Mouse (Mus musculus) hindbrain, embryonic 11.5 days (tissue): ENCODE results near the gene Gm4779. TPM values are rescaled to one million over a fixed set of nuclear protein-coding genes. Genes with fewer than 3 reads are reported as not detected.
"Not testable (repeated sequence)": the region's sequence is repeated elsewhere in the genome, so short reads cannot be mapped to it uniquely, and the experiment has no call there.

Experiments
- ATAC-seq: fragments of 200-750 bp; cut with Nextera tagmentation; 2 replicates; pipeline ENCODE4 v1.8.0; 2017; ENCODE audit warnings: mild to moderate bottlenecking, moderate TSS enrichment, moderate library complexity; ENCODE audit not compliant: low FRiP score
- DNase-seq: peaks from one replicate; pipeline ENCODE4 v3.0.0-alpha.2; 2015; ENCODE audit warnings: low spot score
- H3K27ac ChIP-seq: fragments of 300-500 bp; sonication (generic); 2 replicates; pipeline ENCODE4 v1.5.1; 2014; ENCODE audit warnings: mild to moderate bottlenecking, low read depth, low read length
- H3K27me3 ChIP-seq: fragments of 300-500 bp; sonication (generic); 2 replicates; pipeline ENCODE4 v1.6.1; 2014; ENCODE audit warnings: mild to moderate bottlenecking, low read length, moderate library complexity, mixed read lengths; ENCODE audit not compliant: control insufficient read depth, insufficient read depth
- H3K36me3 ChIP-seq: fragments of 300-500 bp; sonication (generic); 2 replicates; pipeline ENCODE4 v1.6.1; 2014; ENCODE audit warnings: mild to moderate bottlenecking, low read length, moderate library complexity, mixed read lengths; ENCODE audit not compliant: control insufficient read depth, insufficient read depth
- H3K4me1 ChIP-seq: fragments of 300-500 bp; sonication (generic); replicated peaks from 2 replicates; pipeline ENCODE4 v1.6.1; 2014; ENCODE audit warnings: low read length, mixed read lengths; ENCODE audit not compliant: control insufficient read depth, insufficient read depth
- H3K4me2 ChIP-seq: fragments of 300-500 bp; sonication (generic); replicated peaks from 2 replicates; pipeline ENCODE4 v1.6.1; 2014; ENCODE audit warnings: mild to moderate bottlenecking, low read depth, low read length
- H3K4me3 ChIP-seq: fragments of 300-500 bp; sonication (generic); 2 replicates; pipeline ENCODE4 v1.5.1; 2014; ENCODE audit warnings: low read depth, low read length
- H3K9ac ChIP-seq: fragments of 300-500 bp; sonication (generic); 2 replicates; pipeline ENCODE4 v1.6.1; 2014; ENCODE audit warnings: low read depth, low read length
- H3K9me3 ChIP-seq: fragments of 300-500 bp; sonication (generic); 2 replicates; pipeline ENCODE4 v1.6.1; 2016; ENCODE audit warnings: low read length; ENCODE audit not compliant: control insufficient read depth
- WGBS: fragments of 180-500 bp; shearing (Covaris S2); extraction: QIAGEN DNeasy Blood & Tissue Kit; methylation state at CpG from one replicate; pipeline ENCODE4 v1.1.7; 2014; 5-methylcytosine and 5-hydroxymethylcytosine counted together
- polyA plus RNA-seq: library from polyadenylated mRNA; unstranded; fragments of >200 nt; fragmentation: Nextera tagmentation; extraction: Ambion mirVana; gene quantifications from 2 replicates; pipeline ENCODE4 v1.2.1, GENCODE M21; 2014

The Gm4779 gene
- not detected in 2 replicates for polyA plus RNA-seq

DNA sequence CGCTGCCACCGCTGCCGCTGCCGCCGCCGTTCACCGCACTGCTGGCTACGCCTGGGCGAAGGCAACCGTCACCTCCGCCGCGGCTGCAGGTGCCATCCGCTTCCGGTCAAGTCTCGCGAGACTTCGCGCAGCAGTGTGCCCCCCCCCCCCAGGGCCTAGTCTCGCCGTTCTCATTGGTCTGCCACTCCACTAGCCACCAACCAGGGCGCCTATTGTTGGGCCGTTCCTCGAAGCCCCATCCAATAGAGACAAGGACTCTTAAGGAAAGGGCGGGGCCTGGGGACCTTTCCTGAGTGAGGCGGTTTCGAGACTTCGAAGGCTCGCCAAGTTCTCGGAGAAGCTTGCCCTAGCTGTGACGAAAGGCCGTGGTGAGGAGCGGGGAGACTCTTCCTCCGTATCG lies at the start of gene Gm4779, which contains the start of gene 8030474K03Rik:
Gm4779 (minus strand) TSS at position 82 of the 400 bp plus-strand sequence.
8030474K03Rik (plus strand) TSS at position 315 of the 400 bp plus-strand sequence.
- no peak within 1 kb of the TSS for H3K27ac ChIP-seq
- no peaks in the 10 kb centered on the region for H3K4me1 ChIP-seq
- no peaks in the 10 kb centered on the region for H3K9me3 ChIP-seq
- H3K9ac ChIP-seq, result no peak within 1 kb of the TSS
- no peaks in the 10 kb centered on the region for H3K27me3 ChIP-seq
- H3K4me3 ChIP-seq, result no peak within 1 kb of the TSS
- DNase-seq, result no peak
- WGBS, result 93% methylated on average over 35 of the region's 35 CpGs
- H3K4me2 ChIP-seq, result no peak within 1 kb of the TSS
- ATAC-seq, result no peak
- no peaks in the 10 kb centered on the region for H3K36me3 ChIP-seq

DNA sequence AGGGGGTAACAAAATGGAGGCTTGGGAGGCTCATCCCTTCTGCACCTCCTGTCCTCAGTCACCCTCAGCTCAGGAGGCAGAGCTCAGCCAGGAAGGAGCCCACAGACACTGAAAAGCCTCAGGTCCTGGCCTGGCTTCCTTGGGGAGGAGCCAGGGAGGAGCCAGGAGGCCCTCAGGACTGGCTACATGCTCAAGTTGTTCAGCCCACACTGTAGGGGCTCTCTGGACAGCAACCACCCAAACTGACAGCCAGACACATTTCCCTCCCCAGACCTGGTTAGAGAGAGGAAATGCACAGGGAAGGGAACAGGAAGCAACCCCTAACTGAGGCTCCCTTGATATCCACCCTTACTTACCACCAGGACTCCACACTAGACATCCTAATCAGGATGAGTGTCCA lies 25.8 kb upstream of the Gm4779 start:
- H3K27ac ChIP-seq, H3K36me3 ChIP-seq, H3K4me2 ChIP-seq, H3K9me3 ChIP-seq, H3K9ac ChIP-seq, H3K27me3 ChIP-seq, DNase-seq, ATAC-seq, H3K4me3 ChIP-seq, H3K4me1 ChIP-seq: not testable (repeated sequence)

DNA sequence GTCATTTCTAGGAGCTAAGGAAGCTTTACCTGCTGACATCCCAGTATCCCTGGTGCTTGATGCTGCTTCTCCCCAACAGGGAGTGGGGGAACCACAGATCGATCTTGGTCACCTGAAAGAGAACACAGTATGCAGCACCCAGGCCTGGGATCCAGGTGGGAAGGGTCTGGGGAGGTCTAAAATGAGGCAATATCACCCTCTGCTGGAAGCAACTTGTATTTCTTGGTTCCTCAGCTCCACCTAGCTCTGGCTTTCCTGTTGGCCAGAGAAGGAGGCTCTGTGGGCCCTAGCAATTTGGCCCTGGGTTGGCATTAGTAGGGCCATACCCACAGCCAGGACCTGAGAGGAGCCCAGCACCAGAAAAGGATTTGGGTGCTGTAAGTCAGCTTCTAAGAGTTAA lies 24.9 kb upstream of the Gm4779 start:
- ATAC-seq (no peak), DNase-seq (peak; percentile 10)
- Histone ChIP-seq H3K27me3 (no peaks in the 10 kb centered on the region; the same call in 1 of the 2 replicates), H3K4me2 (no peak overlapping the region), H3K27ac (no peak overlapping the region), H3K9me3 (no peaks in the 10 kb centered on the region), H3K36me3 (no peaks in the 10 kb centered on the region), H3K4me3 (no peak overlapping the region), H3K4me1 (no peaks in the 10 kb centered on the region), H3K9ac (no peak overlapping the region)
- 56% methylated on average over 1 of the region's 1 CpGs for WGBS

DNA sequence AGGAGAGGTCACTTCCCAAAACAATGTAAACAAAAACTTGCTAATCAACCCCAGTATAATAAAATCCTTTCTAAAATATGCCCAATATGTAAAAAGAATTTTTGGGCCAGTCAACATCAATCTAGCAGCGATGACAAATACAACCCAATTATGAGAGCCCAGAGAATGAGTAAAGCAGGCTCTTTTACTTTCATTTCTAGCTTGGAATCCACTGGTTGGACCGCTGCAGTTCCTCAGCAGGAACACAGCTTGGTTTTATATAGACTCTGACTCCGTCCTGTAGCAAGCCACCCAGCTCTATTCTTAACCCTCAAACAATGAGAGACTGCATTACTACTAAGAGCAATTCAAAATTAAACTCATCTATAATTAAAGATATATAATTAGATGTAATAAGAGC lies 17.5 kb upstream of the Gm4779 start:
- ATAC-seq (no peak), DNase-seq (no peak)
- H3K9me3 ChIP-seq, result no peaks in the 10 kb centered on the region
- 72% methylated on average over 3 of the region's 3 CpGs for WGBS
- H3K4me3 ChIP-seq, result no peak overlapping the region
- no peaks in the 10 kb centered on the region for H3K36me3 ChIP-seq
- H3K4me2 ChIP-seq, result no peak overlapping the region
- H3K27ac ChIP-seq, result no peak overlapping the region
- no peaks in the 10 kb centered on the region for H3K4me1 ChIP-seq
- no peaks in the 10 kb centered on the region; the same call in 1 of the 2 replicates for H3K27me3 ChIP-seq
- no peak overlapping the region for H3K9ac ChIP-seq

DNA sequence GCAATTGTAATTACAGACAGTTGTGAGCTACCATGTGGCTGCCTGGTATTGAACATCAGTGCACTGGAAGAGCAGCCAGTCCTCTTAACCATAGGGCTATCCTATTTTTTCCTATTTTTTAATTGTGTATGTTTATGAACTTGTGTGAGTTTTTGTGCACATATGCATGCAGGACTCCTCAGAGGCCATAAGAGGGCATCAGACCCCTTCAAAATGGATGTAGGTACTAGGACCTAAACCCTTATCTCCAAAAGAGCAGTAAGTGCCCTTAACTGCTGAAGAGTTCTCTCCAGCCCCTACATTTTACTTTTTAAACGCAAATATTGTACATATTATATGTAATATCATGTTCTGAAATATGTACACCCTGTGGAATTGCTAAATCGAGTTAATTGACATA lies 11.3 kb upstream of the Gm4779 start:
- Histone ChIP-seq H3K4me1 (no peaks in the 10 kb centered on the region), H3K4me3 (no peak overlapping the region), H3K27me3 (no peaks in the 10 kb centered on the region), H3K4me2 (no peak overlapping the region), H3K9me3 (no peaks in the 10 kb centered on the region), H3K9ac (no peak overlapping the region), H3K36me3 (no peaks in the 10 kb centered on the region), H3K27ac (no peak overlapping the region)
- DNase-seq (peak; percentile 27), ATAC-seq (no peak)
- WGBS, result 29% methylated on average over 2 of the region's 2 CpGs

- DNase-seq (peak; percentile 64), ATAC-seq (no peak)
- no peaks in the 10 kb centered on the region for H3K4me1 ChIP-seq
- no peaks in the 10 kb centered on the region for H3K9me3 ChIP-seq
- no peaks in the 10 kb centered on the region for H3K36me3 ChIP-seq
- no peak overlapping the region for H3K4me3 ChIP-seq
- H3K4me2 ChIP-seq, result no peak overlapping the region
- 0 out of 2 replicates have a peak, but pooled peaks cover 2% of the 10 kb centered on the region for H3K27me3 ChIP-seq
- no peak overlapping the region for H3K27ac ChIP-seq
- 44% methylated on average over 4 of the region's 4 CpGs for WGBS
- H3K9ac ChIP-seq, result no peak overlapping the region
These were observed 2.7 kb downstream of the Gm4779 start for GRCm38 (mm10) chrX:101791551-101791950.

DNA sequence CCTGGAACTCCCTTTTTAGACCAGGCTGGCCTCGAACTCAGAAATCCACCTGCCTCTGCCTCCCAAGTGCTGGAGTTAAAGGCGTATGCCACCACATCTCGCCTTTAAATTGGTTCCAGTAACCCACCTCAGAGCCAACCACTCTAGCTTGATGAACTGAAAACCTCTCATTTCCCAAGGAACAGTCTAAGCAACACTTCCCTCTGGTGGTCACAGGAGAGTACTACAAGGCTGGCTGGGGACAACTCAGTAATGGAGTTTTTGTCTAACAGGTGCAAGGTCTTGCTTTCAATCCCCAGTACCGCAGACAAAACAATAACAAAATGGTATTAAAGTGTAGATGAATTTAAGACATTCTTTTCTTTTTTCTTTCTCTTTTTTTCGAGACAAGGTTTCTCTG lies 22.2 kb downstream of the Gm4779 start:
- ATAC-seq, result no peak
- H3K4me2 ChIP-seq, result no peak overlapping the region
- H3K27ac ChIP-seq, result no peak overlapping the region
- DNase-seq, result peak; percentile 72
- no peak overlapping the region for H3K9ac ChIP-seq
- H3K9me3 ChIP-seq, result no peaks in the 10 kb centered on the region
- no peak overlapping the region for H3K4me3 ChIP-seq
- 37% methylated on average over 5 of the region's 5 CpGs for WGBS
- H3K4me1 ChIP-seq, result no peaks in the 10 kb centered on the region
- H3K36me3 ChIP-seq, result no peaks in the 10 kb centered on the region
- no peaks in the 10 kb centered on the region for H3K27me3 ChIP-seq

DNA sequence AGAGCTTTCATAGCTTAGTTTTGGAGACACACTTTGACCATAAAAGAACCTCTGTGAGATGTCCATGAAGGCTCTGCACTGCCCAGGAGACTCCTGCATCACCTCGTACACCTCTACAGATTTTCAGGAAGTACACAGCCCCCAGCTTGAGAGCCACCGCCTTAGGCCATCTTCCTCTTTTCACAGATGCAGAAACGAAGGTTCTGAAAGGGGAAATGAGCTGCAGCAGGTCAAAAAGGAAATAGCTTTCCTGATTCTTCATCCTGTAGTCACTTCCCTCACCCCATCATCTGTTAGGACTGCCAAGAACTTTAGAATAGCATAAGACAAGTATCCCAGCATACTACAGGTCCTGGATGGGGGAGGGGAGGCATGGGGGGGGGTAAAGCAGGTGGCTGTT lies 23.9 kb downstream of the Gm4779 start:
- Histone ChIP-seq H3K36me3 (no peaks in the 10 kb centered on the region), H3K9me3 (no peaks in the 10 kb centered on the region)
- no peak for ATAC-seq

DNA sequence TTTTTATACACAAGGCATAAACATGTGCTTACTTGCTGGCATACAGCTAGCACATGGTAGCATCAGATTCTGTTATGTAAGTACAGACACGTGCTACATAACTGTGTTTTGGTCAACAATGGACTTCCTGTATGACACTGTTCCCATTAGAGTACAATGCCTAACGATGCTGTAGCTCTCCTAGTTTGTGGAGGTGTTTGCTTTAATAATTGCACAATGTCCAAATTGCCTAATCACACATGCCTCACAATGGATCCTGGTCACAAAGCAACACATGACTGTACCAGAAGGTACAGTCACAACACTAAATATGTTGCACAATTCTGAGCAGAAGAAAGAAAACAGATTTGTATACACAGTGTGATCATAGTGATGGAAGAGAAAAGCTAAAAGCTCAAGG lies 24.7 kb downstream of the Gm4779 start:
- Histone ChIP-seq H3K9me3 (no peaks in the 10 kb centered on the region), H3K4me2 (no peak overlapping the region), H3K36me3 (no peaks in the 10 kb centered on the region), H3K4me1 (no peaks in the 10 kb centered on the region), H3K27me3 (no peaks in the 10 kb centered on the region), H3K4me3 (no peak overlapping the region), H3K9ac (no peak overlapping the region), H3K27ac (no peak overlapping the region)
- ATAC-seq (no peak), DNase-seq (no peak)
- 71% methylated on average over 2 of the region's 2 CpGs for WGBS

More for the DNA sequence above, 23.9 kb downstream of the Gm4779 start:
- H3K27ac ChIP-seq, result no peak overlapping the region
- H3K4me3 ChIP-seq, result no peak overlapping the region
- no peak overlapping the region for H3K4me2 ChIP-seq
- no peaks in the 10 kb centered on the region for H3K4me1 ChIP-seq
- DNase-seq, result no peak
- WGBS, result 66% methylated on average over 3 of the region's 3 CpGs
- H3K9ac ChIP-seq, result no peak overlapping the region
- H3K27me3 ChIP-seq, result no peaks in the 10 kb centered on the region
